Mouse (Mus musculus) cerebellum, adult 2 months (tissue): ENCODE measurements around the gene Add3. TPM values are rescaled to one million over a fixed set of nuclear protein-coding genes. Genes with fewer than 3 reads are reported as not detected.

ENCODE experiments used
- DNase-seq, 2 experiments: peaks; one replicate each; pipeline ENCODE4 v3.0.0; 2021
- H3K27ac ChIP-seq: fragments of 200-500 bp; 2 replicates; pipeline ENCODE4 v1.5.1; 2012; ENCODE audit warnings: low read length, control low read depth, inconsistent platforms; ENCODE audit not compliant: insufficient read depth
- H3K27me3 ChIP-seq: fragments of 200-500 bp; 2 replicates; pipeline ENCODE4 v1.6.1; 2012; ENCODE audit warnings: inconsistent platforms, mild to moderate bottlenecking, low read length, moderate library complexity; ENCODE audit not compliant: control insufficient read depth, insufficient read depth
- H3K4me1 ChIP-seq: fragments of 200-500 bp; 2 replicates; pipeline ENCODE4 v1.6.1; 2011; ENCODE audit warnings: low read length; ENCODE audit not compliant: control insufficient read depth, insufficient read depth
- H3K4me3 ChIP-seq: fragments of 200-500 bp; replicated peaks from 2 replicates; pipeline ENCODE3; 2011; ENCODE audit warnings: mild to moderate bottlenecking, low read depth, low read length, control low read depth; ENCODE audit not compliant: insufficient read depth
- CTCF ChIP-seq: fragments of 200-500 bp; IDR thresholded peaks from 2 replicates; pipeline ENCODE4 v1.5.1; 2011; ENCODE audit warnings: low read depth, mild to moderate bottlenecking, control low read depth, low read length, moderate library complexity, borderline replicate concordance; ENCODE audit not compliant: insufficient read depth
- POLR2A ChIP-seq: fragments of 200-500 bp; IDR thresholded peaks from 2 replicates; pipeline ENCODE4 v1.6.1; 2011; ENCODE audit warnings: low read length, control low read depth, borderline replicate concordance; ENCODE audit not compliant: insufficient read depth
- WGBS: fragments of 180-500 bp; shearing (Covaris S2); methylation state at CpG from one replicate; pipeline ENCODE4 v1.1.7; 2018; 5-methylcytosine and 5-hydroxymethylcytosine counted together
- polyA plus RNA-seq: library from polyadenylated mRNA; depleted of rRNA; stranded (reverse); fragments of >200 nt; gene quantifications from 2 replicates; pipeline ENCODE4 v1.2.3, GENCODE M21; 2012; rRNA removed

Gene Add3
- 80.2 and 89.4 TPM in 2 replicates for polyA plus RNA-seq

DNA sequence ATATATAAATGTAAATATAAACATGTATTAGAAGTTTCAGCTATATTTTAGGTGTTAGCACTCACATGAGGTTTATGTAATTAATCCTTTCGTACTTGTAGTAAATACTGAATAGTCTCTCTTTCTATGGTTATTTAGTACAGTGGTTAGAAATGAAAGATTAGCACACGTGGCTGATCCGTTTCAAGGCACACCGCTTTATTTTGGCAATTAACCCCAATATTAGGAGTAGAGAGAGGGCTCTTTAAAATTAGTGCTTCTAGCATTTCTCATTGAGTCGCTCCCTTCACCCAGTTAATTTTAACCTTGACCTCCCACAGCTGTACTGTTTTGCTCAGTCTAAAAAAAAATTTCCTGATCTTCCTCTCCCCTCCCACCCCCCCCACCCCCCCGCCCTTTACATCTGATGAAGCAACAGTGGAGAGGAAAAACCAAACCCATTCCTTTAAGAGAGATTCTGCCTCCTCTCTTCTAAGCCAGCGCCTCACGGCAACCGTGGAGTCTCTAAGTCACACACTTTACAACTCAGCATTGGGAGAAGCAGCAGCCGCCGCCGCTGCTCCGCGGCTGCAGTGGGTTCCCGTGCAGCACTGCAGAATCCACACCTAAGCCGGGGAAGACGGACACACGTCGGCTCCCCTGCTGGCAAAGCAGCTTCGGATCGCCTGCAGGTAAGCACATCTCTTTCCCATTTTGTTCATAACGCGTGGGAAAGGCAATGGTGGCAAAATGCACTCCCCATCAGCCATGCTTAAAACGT is at the start of gene Add3:
Gene Add3 (plus strand): TSS at position 400 of the 760 bp plus-strand sequence.
- H3K4me1 ChIP-seq, result no peaks in the 10 kb centered on the region; the same call in 1 of the 2 replicates
- peak; percentile 70 to 79 for DNase-seq
- peak within 1 kb of the TSS; percentile 69 for H3K27ac ChIP-seq
- 5% methylated on average over 24 of the region's 24 CpGs for WGBS
- no peak for TF ChIP-seq CTCF
- TF ChIP-seq POLR2A, result peak; percentile 51; the same call in 1 of the 2 replicates
- peak within 1 kb of the TSS; percentile 72 for H3K4me3 ChIP-seq
- H3K27me3 ChIP-seq, result no peaks in the 10 kb centered on the region

DNA sequence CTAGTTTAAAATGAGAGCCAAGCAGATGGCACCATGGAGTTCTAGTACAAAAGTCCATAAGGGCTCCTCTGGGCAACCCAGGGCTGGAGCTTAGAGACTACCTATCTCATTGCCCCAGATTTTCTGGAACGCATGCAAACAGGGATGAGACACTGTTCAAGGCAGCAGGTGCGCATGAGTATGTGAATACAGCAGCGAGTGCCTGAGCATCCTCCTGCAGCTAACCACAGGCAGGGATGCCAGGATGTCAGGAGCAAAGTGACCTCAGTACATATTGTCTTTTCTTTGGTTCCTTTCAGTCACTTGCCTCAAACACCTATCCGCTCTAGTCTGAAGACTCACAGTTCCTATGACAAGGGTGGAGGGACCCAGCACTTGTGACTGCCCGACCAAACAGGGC is 49.6 kb upstream of the Add3 start:
- no peak overlapping the region for H3K27ac ChIP-seq
- H3K4me1 ChIP-seq, result peaks cover 9% of the 10 kb centered on the region; the same call in 1 of the 2 replicates
- H3K27me3 ChIP-seq, result no peaks in the 10 kb centered on the region
- no peak for DNase-seq
- H3K4me3 ChIP-seq, result no peak overlapping the region
- TF ChIP-seq CTCF (no peak), POLR2A (no peak)
- WGBS, result 60% methylated on average over 5 of the region's 5 CpGs

DNA sequence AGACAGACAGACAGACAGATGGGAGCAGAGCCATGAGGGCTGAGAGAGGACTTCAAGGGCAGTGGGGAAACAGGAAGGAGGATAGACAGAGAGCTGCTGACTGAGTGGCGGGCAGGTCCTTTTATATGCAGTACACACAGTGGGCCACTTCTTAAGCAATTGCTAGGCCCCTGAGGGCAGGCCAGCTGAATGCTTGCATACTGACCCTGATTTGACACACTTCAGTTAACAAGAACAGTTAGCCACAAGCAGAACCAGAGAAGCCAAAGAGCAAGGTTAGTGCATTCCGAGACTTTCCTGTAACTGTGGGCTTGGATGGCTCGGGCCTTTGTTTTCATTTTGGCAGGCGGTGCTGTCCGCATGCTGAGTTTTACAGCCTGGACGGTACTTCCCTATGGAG is 48.0 kb upstream of the Add3 start:
- Histone ChIP-seq H3K4me1 (peaks cover 9% of the 10 kb centered on the region; the same call in 1 of the 2 replicates), H3K4me3 (no peak overlapping the region), H3K27me3 (no peaks in the 10 kb centered on the region), H3K27ac (no peak overlapping the region)
- no peak for DNase-seq
- 82% methylated on average over 6 of the region's 6 CpGs for WGBS
- TF ChIP-seq CTCF (no peak), POLR2A (no peak)

GRCm38 (mm10) chr19:53093294-53093693 is 46.9 kb upstream of the Add3 start:
- DNase-seq, result no peak
- Histone ChIP-seq H3K27ac (no peak overlapping the region), H3K27me3 (no peaks in the 10 kb centered on the region), H3K4me3 (no peak overlapping the region), H3K4me1 (peaks cover 9% of the 10 kb centered on the region; the same call in 1 of the 2 replicates)
- 86% methylated on average over 3 of the region's 3 CpGs for WGBS
- no peak for TF ChIP-seq CTCF

- H3K27me3 ChIP-seq, result no peaks in the 10 kb centered on the region
- H3K4me1 ChIP-seq, result peaks cover 9% of the 10 kb centered on the region; the same call in 1 of the 2 replicates
- no peak overlapping the region for H3K27ac ChIP-seq
- TF ChIP-seq POLR2A, result no peak
- TF ChIP-seq CTCF, result no peak
- no peak overlapping the region for H3K4me3 ChIP-seq
- no peak for DNase-seq
- 95% methylated on average over 4 of the region's 4 CpGs for WGBS
Observed at GRCm38 (mm10) chr19:53094684-53095083, 45.6 kb upstream of the Add3 start.

DNA sequence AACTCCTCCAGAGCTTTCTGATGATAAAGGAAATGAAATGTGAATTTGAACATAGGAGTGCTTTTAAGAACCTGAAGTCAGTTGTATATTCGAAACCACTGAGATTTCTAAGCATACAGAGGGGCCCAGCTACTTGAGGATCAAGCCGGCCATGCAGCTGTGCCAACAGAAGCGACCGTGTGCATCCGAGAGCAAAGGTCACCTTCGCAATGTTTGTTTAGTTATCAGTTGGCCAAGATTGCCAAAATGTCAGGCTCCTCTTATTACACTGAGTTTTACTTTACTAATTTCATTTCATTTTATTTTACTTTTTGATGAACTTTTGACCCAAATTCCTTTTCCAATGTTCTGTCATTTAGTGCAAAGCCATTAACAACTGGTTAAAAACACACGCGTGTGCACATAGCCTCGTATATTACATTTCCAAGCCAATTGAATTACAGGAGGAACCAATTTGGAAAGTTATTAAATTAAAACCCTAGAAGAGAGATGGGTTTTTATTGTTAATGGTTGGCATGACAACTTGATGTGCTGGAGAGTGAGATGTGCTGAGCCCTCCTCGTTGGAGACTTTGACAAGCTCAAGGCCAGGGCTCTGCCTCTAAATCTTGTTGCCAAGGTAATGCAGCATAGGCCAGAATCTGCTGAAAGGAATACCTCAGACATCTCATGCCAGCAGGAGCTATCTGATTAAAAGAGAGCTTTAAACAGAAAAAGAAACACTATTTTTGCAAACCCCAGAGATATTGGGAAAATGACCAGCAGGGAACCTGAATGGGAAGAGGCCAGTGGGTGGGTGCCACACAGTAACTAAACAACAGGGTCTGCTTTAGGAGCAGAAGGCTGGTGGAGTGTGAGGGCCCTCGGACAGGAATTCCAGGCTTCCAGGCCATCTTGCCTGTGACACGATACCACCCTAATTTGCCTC is 38.6 kb upstream of the Add3 start:
- Histone ChIP-seq H3K27ac (no peak overlapping the region), H3K27me3 (no peaks in the 10 kb centered on the region; the same call in 1 of the 2 replicates), H3K4me1 (no peaks in the 10 kb centered on the region), H3K4me3 (no peak overlapping the region)
- TF ChIP-seq CTCF (no peak), POLR2A (no peak)
- DNase-seq, result no peak
- WGBS, result 79% methylated on average over 12 of the region's 12 CpGs

- H3K27me3 ChIP-seq, result no peaks in the 10 kb centered on the region
- no peak overlapping the region for H3K27ac ChIP-seq
- DNase-seq, result no peak
- no peaks in the 10 kb centered on the region for H3K4me1 ChIP-seq
- TF ChIP-seq CTCF (no peak), POLR2A (no peak)
- 64% methylated on average over 26 of the region's 26 CpGs for WGBS
- H3K4me3 ChIP-seq, result no peak overlapping the region
Observed at GRCm38 (mm10) chr19:53105374-53106090, 34.7 kb upstream of the Add3 start.
